Comparison of ENCODE assay signal across 22 mouse cellular contexts in the genomic region with DNA sequence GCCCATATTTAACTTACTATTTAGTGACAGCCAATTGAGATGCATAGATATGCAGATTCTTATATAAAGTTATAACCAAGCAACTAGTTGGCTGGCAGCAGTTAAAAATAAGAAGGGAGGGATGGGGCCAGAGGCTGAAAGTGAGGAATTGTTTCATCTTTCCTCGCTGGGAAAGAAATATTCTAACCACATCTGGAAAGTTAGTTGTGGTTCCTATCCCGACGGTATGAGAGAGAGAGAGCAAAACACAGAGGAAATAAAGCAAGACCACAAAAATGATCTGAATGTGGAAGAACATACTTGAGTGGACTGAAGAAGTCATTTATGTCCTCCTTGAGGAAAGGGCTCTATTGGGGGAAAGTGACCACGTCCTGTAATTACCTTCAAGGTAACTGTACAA.
A peak's percentile ranks its signal among the peaks of the same experiment; 100 is the strongest.
DNase-seq lines count a peak whose midpoint lies in the region; ATAC-seq lines count a peak whose summit lies in the region.
"Had no signal": no experiment of that assay in that cellular context is flagged by ENCODE, and none has a peak within 500 bp of the region (broad histone marks: within the 10 kb centered on the region; RNA-seq: fewer than 3 reads in every experiment).

No protein-coding gene starts in this region.

- no peaks in the 10 kb centered on the region for H3K9me3 ChIP-seq in embryonic facial prominence, embryonic 12.5 days
- H3K9me3 ChIP-seq in embryonic facial prominence, embryonic 10.5 days, result no peaks in the 10 kb centered on the region
- no peaks in the 10 kb centered on the region for H3K9me3 ChIP-seq in limb, embryonic 13.5 days
- H3K9me3 ChIP-seq in limb, embryonic 10.5 days (replicated peaks), result no peaks in the 10 kb centered on the region
- H3K9me3 ChIP-seq: forebrain, embryonic 10.5 days; heart, embryonic 12.5 days had no signal

- no peak for DNase-seq in embryonic facial prominence, embryonic 10.5 days (ENCODE audit: low spot score)
- no peak for DNase-seq in limb, embryonic 10.5 days (ENCODE audit: low spot score)
- peak; percentile 36 for DNase-seq in fibroblast of lung, adult 2 months (ENCODE audit: low read depth)
- DNase-seq in skeletal muscle tissue, adult 2 months (ENCODE audit: low read depth, low spot score), result peak; percentile 12
- DNase-seq in frontal cortex, adult 2 months (ENCODE audit: extremely low spot score in 1 of 2, low spot score in 1 of 2), result no peak
- DNase-seq in left cerebral cortex, adult 8-10 months (ENCODE audit: low spot score in 2 of 2), result no peak
- DNase-seq: adrenal gland, adult 2 months; adrenal gland, postnatal 25 days; cerebellum, adult 18-20 months; cerebellum, adult 9-11 months; cerebellum, postnatal 36 days; heart, adult 2 months; heart, postnatal 36 days had no signal

- no peaks in the 10 kb centered on the region for H3K27me3 ChIP-seq in embryonic facial prominence, embryonic 12.5 days
- H3K27me3 ChIP-seq in embryonic facial prominence, embryonic 10.5 days (replicated peaks; ENCODE audit: low read depth, poor library complexity, severe bottlenecking), result no peaks in the 10 kb centered on the region
- H3K27me3 ChIP-seq in limb, embryonic 13.5 days, result no peaks in the 10 kb centered on the region
- no peaks in the 10 kb centered on the region for H3K27me3 ChIP-seq in limb, embryonic 10.5 days (ENCODE audit: low read depth, poor library complexity, severe bottlenecking)
- H3K27me3 ChIP-seq: CH12.LX; heart, embryonic 12.5 days had no signal

- no peak for ATAC-seq in embryonic facial prominence, embryonic 12.5 days (ENCODE audit: insufficient number of reproducible peaks, insufficient read depth, low FRiP score, low TSS enrichment)
- ATAC-seq in limb, embryonic 13.5 days (ENCODE audit: low FRiP score, low read depth), result 0 out of 2 replicates have a peak, but pooled peaks have one; percentile 4
- ATAC-seq: forebrain, embryonic 14.5 days; hindbrain, embryonic 16.5 days; inflammation-experienced regulatory T-cells, adult 6 months; intestine, postnatal 0 days had no signal

- H3K4me2 ChIP-seq in embryonic facial prominence, embryonic 12.5 days (replicated peaks), result no peak overlapping the region
- H3K4me2 ChIP-seq in limb, embryonic 13.5 days (replicated peaks), result no peak overlapping the region
- H3K4me2 ChIP-seq: heart, embryonic 12.5 days had no signal

- H3K36me3 ChIP-seq in embryonic facial prominence, embryonic 12.5 days, result no peaks in the 10 kb centered on the region
- H3K36me3 ChIP-seq in embryonic facial prominence, embryonic 10.5 days (replicated peaks), result no peaks in the 10 kb centered on the region
- H3K36me3 ChIP-seq in limb, embryonic 13.5 days, result no peaks in the 10 kb centered on the region
- no peaks in the 10 kb centered on the region for H3K36me3 ChIP-seq in limb, embryonic 10.5 days
- H3K36me3 ChIP-seq: forebrain, embryonic 10.5 days; heart, embryonic 12.5 days had no signal

- H3K27ac ChIP-seq in embryonic facial prominence, embryonic 12.5 days, result peak overlapping the region; percentile 63; the same call in 1 of the 2 replicates
- no peak overlapping the region for H3K27ac ChIP-seq in embryonic facial prominence, embryonic 10.5 days (replicated peaks)
- H3K27ac ChIP-seq in limb, embryonic 13.5 days, result peak overlapping the region; percentile 12; the same call in 1 of the 2 replicates
- H3K27ac ChIP-seq in limb, embryonic 10.5 days, result no peak overlapping the region
- H3K27ac ChIP-seq: forebrain, embryonic 10.5 days; heart, adult 2 months had no signal

- WGBS in embryonic facial prominence, embryonic 12.5 days, result 46% methylated on average over 4 of the region's 4 CpGs
- 87% methylated on average over 4 of the region's 4 CpGs for WGBS in embryonic facial prominence, embryonic 10.5 days
- 46% methylated on average over 4 of the region's 4 CpGs for WGBS in limb, embryonic 13.5 days
- 86% methylated on average over 4 of the region's 4 CpGs for WGBS in limb, embryonic 10.5 days

- no peak overlapping the region for H3K4me3 ChIP-seq in embryonic facial prominence, embryonic 12.5 days
- H3K4me3 ChIP-seq in embryonic facial prominence, embryonic 10.5 days, result no peak overlapping the region
- no peak overlapping the region for H3K4me3 ChIP-seq in limb, embryonic 13.5 days
- no peak overlapping the region for H3K4me3 ChIP-seq in limb, embryonic 10.5 days
- H3K4me3 ChIP-seq: forebrain, embryonic 10.5 days; heart, adult 2 months; heart, embryonic 12.5 days had no signal

- no peak overlapping the region for H3K9ac ChIP-seq in embryonic facial prominence, embryonic 12.5 days
- no peak overlapping the region for H3K9ac ChIP-seq in limb, embryonic 13.5 days
- H3K9ac ChIP-seq: heart, embryonic 12.5 days had no signal

- H3K4me1 ChIP-seq in embryonic facial prominence, embryonic 12.5 days, result peaks cover 16% of the 10 kb centered on the region; the same call in 1 of the 2 replicates
- H3K4me1 ChIP-seq in embryonic facial prominence, embryonic 10.5 days, result peaks cover 5% of the 10 kb centered on the region; the same call in 1 of the 2 replicates
- H3K4me1 ChIP-seq in limb, embryonic 13.5 days, result peaks cover 48% of the 10 kb centered on the region
- peaks cover 18% of the 10 kb centered on the region for H3K4me1 ChIP-seq in limb, embryonic 10.5 days
- H3K4me1 ChIP-seq: heart, embryonic 12.5 days had no signal

Comparison
In these comparisons a context has a peak if more than half of its experiments do, and no peak if none do; other contexts are left out.
1. H3K27ac ChIP-seq: peak in embryonic facial prominence, embryonic 12.5 days (single experiment) and limb, embryonic 13.5 days (single experiment); none in embryonic facial prominence, embryonic 10.5 days (single experiment) and limb, embryonic 10.5 days (single experiment).
2. DNase-seq: peak in fibroblast of lung, adult 2 months (single experiment) and skeletal muscle tissue, adult 2 months (single experiment); none in embryonic facial prominence, embryonic 10.5 days (single experiment), limb, embryonic 10.5 days (single experiment), frontal cortex, adult 2 months (0 of 2) and left cerebral cortex, adult 8-10 months (0 of 2).